Mouse (Mus musculus): Measurements from ENCODE around the gene Actl6a.
"Not testable (repeated sequence)": the region's sequence is repeated elsewhere in the genome, so short reads cannot be mapped to it uniquely, and the experiment has no call there.

Actl6a gene

DNA sequence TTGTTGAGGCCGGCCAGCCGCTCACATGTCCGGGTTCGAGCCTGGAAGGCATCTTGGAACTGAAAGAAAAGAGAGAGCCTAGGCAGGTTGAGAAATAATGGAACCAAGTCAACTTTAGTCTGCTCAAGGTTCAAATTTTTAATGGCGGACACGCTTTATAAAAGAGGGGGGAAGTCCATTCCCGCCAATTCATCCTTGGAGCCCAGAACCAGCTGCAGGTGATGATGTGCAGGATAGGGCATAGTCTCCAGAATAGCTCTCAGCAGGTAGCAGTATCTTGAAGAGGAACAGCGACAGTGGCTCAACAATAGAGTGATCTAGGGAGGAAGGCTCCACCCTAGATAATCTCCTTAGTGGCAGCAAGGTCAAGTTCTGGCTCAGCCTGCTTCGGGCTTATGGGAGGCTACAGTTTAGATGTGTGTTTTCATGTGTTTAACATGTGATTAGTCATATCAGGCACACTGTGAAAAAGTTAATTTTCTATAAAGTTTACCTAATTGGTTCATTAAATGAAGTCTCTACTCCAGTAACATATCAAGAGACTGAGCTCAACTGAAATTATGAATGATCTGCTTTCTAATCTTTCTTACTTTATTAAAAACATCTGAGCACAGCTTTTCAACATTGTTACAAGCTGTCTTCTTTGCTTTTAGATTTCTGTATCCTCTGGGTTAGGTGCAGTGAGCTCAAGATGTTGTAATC lies at the start of gene Actl6a:
Actl6a (plus strand) TSS at position 652 of the 702 bp plus-strand sequence.
- DNase-seq (ENCODE audit: low read depth, low spot score): not testable (repeated sequence)

DNA sequence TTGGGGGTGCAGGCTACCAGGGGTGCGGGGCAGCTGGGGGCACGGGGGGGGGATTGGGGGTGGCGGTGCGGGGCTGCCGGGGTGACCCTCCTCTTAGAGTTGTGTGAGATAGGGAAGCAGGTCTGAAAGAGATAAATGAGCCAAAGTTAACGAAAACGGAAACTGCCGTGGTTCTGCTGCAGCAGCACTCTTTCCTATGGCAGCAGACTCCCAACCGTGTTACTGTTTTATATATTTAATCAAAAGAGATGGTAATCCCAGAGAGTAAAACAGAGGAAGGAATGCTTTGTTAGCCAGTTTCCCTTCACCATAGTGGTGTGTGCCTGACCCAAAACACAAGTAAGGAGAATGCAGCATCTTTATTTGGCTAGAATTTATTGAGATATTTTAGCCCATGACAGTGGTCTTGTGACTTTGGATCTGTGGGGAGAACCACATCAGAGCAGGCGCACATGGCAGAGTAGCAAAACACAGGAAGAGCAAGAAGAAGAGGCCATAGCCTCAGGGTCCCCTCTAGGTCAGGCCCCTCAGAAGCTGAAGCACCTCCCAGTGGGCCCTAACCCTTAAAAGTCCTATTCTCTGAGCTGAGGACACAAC lies 49.6 kb upstream of the Actl6a start:
- peak; percentile 7 for DNase-seq (ENCODE audit: low read depth, low spot score)

DNA sequence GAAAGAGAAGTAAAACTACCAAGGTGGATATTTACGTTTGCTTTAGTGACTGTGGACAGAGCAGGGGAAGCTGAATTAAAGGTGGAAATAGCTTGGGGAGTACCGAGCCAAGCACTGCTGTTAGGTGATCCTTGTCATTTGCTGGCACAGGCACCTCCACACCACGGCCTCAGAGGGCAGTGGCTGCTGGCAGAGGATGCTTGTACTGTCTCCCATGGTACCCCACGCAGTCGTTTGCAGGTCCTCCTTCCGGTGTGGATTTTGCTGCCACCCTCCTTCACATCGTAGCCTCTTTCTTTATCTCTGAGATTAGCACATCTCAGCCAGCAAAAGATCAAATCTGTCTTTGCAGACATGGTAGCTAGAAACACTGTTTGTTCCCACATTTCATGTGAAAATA lies 47.7 kb upstream of the Actl6a start:
- no peak for DNase-seq (ENCODE audit: low read depth, low spot score)

DNA sequence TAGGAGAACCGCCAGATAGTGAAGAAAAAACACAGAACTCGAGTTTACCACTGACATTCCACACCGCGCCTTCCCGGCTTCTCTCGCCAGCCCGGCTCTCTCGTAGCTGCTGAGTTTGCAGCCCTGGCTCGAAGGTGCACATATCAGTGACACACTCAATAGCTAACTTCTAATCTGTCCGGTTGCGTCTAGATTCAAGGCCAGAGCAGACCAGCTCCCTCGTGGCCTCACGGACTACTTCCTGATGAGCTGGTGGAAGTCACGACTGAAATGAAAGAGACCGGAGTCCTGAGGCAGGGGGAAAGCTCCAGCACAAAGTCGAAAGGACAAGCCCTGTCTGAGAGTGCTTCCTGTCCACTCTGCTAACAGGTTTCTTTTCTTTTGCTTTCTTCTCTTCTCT lies 47.3 kb upstream of the Actl6a start:
- DNase-seq (ENCODE audit: low read depth, low spot score): no peak

DNA sequence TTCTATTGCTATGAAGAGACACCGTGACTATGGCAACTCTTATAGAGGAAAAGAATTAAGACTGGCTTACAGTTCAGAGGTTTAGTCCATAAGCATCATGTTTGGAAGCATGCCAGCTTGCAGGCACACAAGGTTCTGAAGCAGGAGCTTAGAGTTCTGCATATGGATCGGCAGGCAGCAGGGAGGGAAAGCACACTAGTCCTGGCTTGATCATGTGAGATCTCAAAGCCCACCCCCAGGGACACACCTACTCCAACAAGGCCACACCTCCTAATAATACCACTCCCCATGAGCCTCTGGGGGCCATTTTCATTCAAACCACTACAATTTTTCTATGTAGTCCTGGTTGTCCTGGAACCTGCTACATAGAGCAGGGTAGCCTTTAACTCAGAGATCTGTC lies 46.6 kb upstream of the Actl6a start:
- no peak for DNase-seq (ENCODE audit: low read depth, low spot score)

DNA sequence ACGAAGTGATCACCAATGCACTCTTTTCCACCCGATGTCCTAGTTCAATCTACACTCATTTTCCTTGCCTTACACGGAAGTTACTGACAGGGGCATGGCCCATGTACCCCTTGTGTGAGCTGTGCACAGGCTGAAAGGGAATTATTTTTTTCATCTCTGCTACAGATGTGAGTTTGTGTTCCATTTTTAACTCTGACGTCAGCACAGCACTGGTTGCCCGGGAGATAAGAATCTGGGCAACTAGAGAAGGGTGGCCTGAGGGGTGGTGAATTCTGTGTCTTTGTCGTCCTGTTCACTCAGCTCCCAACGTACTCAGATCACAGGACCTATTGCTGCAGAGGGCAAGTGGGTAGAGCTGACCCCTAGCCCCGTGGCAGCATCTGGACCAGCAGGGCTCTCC lies 45.8 kb upstream of the Actl6a start:
- peak; percentile 44 for DNase-seq (ENCODE audit: low read depth, low spot score)

DNA sequence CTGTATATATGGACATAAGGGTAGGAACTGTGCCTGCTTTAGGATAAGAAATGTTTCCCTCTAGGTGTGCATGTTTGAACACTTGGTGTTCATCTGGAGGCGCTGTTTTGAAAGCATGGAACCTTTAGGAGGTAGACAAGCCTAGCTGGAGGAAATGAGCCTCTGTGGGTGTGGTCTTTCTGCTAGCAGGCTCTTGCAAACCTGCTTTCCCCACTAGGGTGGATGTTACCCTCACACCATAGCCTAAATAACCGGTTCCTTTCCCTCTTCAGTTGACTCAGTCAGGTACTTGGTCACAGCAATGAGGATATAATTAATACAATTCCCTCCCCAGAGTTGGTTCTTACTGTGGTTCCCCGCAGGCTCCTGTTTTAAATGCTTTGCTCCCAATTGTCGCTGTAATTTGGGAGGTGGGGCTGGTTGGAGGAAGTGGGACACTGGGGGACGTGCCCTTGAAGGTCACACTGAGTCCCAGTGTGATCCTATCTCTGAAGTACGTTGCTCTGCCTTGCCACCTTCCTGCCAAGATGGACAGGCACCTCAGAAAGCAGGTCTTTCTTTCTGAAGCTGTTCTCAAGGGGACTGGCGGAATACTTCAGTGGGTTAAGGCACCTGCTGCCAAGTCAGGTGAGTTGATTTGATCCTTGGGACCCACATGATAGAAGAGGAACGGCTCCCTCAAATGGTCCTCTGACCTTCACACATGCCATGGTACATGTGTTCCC lies 45.1 kb upstream of the Actl6a start:
- peak; percentile 47 for DNase-seq (ENCODE audit: low read depth, low spot score)

DNA sequence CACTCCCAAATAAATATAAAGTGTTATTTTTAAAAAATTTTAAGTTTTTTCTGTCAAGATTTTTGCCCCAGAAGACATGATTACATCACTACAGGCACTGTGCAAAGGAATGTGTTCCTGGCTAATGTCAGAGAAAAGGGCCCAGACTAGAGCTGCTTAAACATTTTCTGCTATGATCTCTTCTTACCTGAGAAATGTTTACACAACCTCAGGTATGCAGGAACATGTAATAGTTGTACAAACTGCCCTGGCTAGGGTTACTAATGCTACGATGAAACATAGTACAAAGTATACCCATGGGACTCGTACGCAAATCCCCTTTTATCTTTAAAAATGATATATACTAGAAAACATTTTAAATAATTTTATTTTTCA lies 44.6 kb upstream of the Actl6a start:
- DNase-seq (ENCODE audit: low read depth, low spot score): no peak

DNA sequence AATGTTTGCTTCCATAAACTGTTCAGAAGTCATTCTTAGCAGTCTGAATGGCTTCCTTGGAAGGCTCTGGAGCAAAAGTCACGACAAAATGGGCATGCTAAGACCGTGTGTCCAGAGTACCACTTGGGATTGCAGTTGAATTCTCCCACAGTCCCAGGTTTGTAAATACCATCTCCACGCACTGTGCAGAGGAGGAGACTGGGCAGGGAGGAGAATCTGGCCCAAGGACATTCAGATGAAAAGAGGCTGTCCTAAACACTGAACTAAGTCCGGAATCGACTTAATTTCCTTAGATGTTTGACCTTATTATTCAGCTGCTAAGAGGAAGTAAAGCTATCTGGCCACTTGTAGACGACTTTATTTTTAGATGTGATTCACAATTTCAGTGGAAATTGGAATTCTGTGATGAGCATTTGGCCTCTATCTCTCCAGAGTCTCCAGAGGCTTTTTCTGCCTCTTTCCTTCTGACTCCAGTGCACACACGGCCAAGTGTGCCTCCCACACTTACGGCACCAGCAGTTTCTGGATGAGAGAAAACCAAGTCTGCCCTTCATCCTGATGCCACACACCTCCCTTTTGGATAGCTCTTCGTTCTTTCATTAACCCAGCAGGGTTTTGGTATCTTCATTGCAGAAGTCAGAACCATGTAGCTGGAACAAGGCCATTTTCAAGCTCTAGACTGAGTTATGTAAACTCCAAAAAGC lies 37.7 kb upstream of the Actl6a start:
- no peak for DNase-seq (ENCODE audit: low read depth, low spot score)

DNA sequence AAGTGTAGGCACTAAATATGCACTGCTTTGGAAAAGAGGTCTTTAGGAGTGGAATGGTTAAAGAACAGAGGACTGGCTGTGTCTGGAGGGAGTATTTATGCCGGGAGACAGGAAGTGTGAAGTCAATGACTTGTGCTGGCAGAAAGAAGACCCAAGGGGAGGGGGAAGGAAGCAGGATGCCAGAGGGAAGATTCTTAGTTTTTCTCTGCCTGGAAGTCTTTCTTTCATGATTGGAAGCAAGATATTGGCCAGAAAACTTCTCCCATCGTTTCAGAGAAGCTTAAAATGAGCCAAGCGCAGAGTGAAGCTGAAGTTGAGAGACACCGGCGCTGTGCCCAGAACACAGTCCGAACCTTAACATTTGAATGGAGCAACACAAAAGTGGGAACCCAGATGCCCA lies 36.9 kb upstream of the Actl6a start:
- no peak for DNase-seq (ENCODE audit: low read depth, low spot score)

DNA sequence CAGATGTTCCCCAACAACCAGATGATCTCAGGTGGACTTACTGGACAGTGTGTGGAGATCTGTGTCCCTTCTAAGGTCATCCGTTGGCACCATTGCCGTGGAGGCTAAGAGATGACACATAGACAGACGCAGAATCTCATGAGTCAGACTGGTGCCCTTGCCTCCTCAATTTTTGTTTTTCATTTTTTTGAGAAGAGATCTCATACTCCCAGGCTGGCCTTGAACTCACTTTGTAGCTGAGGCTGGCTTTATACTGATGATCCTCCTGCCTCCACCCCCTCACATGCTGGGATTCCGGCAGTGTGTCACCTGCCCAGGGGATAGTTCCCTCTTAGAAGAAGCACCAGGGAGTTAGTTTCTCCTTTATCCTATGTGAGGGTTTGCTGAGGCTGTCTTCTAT lies 35.9 kb upstream of the Actl6a start:
- DNase-seq (ENCODE audit: low read depth, low spot score): no peak

DNA sequence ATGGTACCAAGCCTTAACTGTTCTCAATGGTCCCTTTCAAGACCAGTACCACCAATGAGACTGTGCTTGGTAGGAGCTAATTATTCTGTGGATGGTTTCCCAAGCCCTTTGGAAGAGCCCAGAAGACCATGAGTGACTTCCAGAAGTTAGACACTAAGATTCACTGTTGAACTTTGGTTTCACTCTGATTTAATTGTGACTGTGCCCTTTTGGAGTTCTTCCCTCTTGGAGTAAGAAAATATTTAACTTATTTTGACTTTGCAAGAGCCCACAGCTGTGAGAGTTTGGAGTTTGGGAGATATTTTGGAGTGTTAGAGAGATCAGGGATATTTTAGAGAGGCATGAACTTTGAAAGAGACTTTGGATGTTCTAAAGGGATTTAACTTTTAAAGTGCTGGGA lies 32.9 kb upstream of the Actl6a start:
- DNase-seq (ENCODE audit: low read depth, low spot score): no peak

DNA sequence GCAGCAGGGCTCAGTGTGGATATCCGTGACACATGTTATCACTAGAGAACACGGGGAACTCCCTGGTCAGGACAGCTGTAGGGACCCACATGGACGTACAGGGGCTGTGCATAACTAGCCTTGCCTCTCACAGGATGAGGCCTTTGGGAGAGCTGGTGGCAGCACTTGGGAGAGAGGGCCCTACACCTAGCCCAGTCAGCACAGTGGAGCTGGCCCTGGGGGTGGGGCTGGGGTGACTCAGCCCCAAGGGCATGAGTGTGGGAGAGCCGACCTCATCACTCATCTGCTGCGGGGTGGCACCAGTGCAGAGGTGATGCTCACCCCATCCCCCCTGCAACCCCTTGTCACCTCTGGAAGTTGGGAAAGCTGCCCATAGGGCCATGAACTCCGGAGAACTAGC lies 29.7 kb upstream of the Actl6a start:
- DNase-seq (ENCODE audit: low read depth, low spot score): no peak

DNA sequence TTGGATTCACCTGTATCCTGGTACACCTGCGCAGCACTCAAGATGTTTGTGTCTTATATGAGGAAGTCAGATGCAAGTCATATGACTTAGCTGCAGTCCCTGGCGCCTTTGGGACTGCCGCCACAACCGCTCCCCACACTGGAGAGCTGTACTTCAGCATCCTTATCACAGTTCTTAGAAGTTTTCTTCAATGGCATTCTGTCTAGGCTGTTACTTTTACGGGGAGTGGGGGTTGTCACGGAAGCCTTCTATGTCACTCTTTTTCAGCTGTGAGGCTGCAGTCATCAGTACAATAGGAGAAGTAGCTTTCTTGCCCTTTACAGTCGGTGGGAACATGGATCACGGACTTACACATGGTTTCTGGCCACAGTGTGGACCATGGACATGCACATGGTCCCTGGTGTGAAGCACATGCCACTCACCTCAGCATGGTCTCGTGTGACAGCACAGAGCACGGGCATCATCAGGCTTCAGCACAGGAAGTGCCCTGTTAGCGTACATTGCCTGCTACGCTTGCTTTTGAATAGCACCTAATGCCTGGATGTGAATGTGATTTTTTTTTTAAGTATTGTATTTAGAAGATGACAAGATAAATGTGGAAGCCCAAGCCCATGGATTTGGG lies 23.1 kb upstream of the Actl6a start:
- DNase-seq (ENCODE audit: low read depth, low spot score): no peak

DNA sequence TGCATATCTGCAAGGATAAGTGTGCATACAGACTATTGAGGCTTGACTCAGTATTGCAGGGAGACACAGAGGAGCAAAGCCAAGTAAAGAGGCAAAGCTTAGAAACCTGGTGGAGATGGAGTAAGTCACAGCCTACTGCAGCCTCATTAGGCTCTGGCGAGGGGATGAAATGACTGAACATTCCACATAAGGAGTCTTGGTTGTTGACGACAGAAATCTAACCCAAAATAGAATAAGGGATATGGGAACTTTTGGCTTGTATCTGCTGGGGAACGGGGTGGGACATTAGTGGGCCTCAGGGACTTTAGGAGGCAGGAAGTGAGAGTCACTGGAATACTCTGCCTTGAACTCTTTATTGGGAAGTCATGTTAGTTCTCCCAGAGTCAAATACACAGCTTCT lies 21.5 kb upstream of the Actl6a start:
- no peak for DNase-seq (ENCODE audit: low read depth, low spot score)

DNA sequence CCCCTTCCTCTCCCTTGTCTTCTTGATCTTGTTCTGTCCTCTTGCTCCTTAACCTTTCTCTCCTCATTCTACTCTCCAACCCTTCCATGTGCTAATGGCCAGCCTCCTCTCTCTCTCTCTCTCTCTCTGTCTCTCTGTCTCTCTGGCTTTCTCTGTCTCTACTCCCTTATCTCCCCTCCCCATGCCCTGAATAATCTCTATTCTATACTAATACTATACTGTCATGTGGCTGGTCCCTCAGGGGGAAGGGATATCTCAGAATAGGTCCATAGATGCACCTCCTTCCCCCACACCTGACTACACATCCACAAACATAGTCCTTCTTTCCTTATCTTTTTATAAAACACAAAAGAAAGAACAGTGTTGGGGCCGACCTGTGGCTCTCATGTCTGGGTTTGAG lies 19.6 kb upstream of the Actl6a start:
- DNase-seq (ENCODE audit: low read depth, low spot score): no peak

DNA sequence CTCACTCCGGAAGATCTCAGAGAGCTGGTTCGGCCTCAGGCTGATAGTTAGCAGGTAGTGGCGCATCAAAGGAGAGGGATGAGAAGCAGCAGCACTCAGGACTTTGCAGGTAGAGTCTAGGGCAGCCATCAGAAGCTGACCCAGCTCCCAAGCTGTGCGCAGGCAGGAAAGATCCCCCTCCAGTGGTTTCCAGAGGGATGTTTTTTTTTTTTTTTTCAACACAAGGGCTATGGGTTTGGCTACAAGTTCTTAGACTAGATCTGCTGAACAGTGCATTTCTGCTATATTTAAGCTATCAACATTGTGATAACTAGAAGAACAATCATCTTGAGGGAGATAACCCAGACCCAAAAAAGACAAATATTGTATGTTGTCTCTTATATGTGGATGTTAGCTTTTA lies 18.9 kb upstream of the Actl6a start:
- DNase-seq (ENCODE audit: low read depth, low spot score): no peak

DNA sequence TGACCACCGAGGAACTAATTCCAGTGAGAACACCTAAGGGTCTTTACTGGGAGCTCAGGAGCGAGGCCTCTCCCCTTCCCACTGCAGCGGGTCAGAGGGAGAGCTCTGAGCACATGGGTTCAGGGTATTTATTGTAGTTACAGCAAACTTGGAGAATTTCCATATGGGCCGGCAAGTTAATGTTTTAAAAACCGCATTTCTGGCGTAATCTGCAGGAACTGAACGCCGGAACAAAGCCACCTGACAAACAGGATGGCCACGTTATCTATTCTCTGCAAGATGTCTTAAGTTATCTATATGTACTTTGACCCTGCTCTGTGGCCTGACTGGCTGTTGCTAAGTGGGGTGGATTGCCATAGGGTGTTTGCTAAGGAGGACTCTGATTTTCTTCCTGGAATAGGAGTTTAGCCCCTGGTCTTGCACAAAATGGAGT lies 16.5 kb upstream of the Actl6a start:
- DNase-seq (ENCODE audit: low read depth, low spot score): no peak

DNA sequence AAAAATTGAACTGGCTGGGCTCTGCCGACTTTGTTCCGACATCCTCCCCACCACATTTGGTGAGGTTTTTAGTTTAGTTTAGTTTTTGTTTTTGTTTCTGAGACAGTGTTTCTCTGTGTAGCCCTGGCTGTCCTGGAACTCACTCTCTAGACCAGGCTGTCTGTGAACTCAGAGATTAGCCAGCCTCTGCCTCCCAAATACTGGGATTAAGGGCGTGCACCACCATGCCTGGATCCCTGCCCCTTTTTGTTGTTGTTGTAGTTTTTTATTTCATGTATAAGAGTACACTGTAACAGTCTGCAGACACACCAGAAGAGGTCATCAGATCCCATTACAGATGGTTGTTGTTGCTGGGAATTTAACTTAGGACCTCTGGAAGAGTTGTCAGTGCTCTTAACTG lies 16.1 kb upstream of the Actl6a start:
- DNase-seq (ENCODE audit: low read depth, low spot score): no peak

DNA sequence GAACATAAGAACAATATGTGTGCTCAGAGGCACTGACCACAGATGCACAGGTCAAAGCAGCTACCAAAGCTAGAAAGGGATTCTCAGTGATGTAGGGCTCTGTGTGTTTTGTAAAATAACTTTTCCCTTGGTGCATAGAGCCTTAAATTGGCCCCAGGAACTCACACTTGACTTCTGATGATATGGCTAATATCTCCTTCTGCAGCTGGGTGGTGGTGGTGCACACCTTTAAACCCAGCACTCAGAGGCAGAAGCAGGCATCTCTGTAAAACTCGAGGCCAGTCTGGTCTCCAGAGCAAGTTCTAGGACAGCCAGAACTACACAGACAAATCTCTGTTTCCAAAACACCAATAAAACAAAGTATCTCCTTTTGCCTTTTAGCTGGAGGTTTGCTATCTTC lies 15.2 kb upstream of the Actl6a start:
- DNase-seq (ENCODE audit: low read depth, low spot score): no peak

DNA sequence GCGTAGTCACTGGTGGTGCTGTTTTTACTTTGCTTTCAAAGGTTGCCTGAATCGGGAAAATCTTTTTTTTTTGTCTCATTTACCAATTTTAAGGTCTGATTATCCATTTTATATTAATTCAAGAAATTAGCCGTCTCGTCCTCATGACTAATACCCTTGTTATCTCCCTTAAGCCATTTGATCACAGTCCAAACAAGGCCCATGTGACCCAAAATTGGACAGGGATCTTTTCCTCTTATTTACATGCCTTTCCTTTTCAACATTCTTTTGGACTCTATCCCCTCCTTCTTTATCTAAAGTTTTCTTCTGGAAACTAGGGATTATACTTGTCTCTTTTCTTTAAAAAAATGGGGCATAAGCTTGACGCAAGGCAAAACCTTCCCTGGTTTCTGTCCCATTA lies 14.3 kb upstream of the Actl6a start:
- DNase-seq (ENCODE audit: low read depth, low spot score): no peak

DNA sequence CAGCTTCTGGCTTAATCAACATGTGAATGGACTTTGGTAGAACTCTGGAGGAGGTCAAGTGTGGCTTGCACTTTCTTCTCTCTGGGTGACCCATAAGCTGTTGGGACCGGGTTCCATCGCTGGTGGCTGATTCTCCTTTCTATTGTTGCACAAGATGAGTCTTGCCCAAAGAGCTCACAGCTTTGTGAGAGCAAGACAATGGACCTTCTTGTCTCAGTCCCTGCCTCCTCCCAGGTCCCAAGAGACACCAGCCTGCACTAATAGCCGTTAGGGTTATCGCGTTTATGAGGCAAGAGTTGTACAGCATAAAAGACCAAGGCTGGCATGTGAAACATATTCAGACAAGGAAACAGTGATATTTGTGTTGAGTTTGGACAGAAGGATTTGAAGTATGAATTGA lies 11.9 kb upstream of the Actl6a start:
- no peak for DNase-seq (ENCODE audit: low read depth, low spot score)

Data from CD4-positive, CD25-positive, alpha-beta regulatory T cell, adult 2 months (primary cell).